Mouse (Mus musculus) adrenal gland, postnatal 25 days (tissue): ENCODE results near the gene Pskh1. TPM values are rescaled to one million over a fixed set of nuclear protein-coding genes. Genes with fewer than 3 reads are reported as not detected.

Experiments
- DNase-seq: peaks from one replicate; pipeline ENCODE4 v3.0.0; 2021; ENCODE audit warnings: mixed read lengths
- long read RNA-seq: library from polyadenylated mRNA; stranded (forward); transcript quantifications from one replicate; pipeline ENCODE4 v2.0.0, GENCODE M21; 2021
- total RNA-seq: library from RNA; stranded (reverse); gene quantifications from 2 replicates; pipeline ENCODE4 v1.2.3, GENCODE M21; 2021

Pskh1 gene
- total RNA-seq: 32.3 and 38.1 TPM in 2 replicates
- long read RNA-seq, transcript Pskh1-201 (3 exons, 3,255 nt): major isoform, 20 of 33 reads
- long read RNA-seq, partial matches to known transcripts: 12 of 33 reads
- long read RNA-seq, other reads (novel, unspliced or antisense): 1 of 33 reads

- DNase-seq: peak; percentile 93
These were observed at the start of gene Pskh1 for GRCm38 (mm10) chr8:105900180-105900940. Pskh1 (plus strand) TSS chr8:105900441.

GRCm38 (mm10) chr8:105850611-105851010 is 49.6 kb upstream of the Pskh1 start:
- DNase-seq: no peak

- peak; percentile 89 for DNase-seq
These were observed 48.5 kb upstream of the Pskh1 start for GRCm38 (mm10) chr8:105851651-105852143.

GRCm38 (mm10) chr8:105852146-105852729 is 48.0 kb upstream of the Pskh1 start:
- no peak for DNase-seq

GRCm38 (mm10) chr8:105853178-105853577 is 47.1 kb upstream of the Pskh1 start, which contains the start of gene Cenpt:
Cenpt (minus strand) TSS chr8:105853278.
- DNase-seq: no peak

GRCm38 (mm10) chr8:105854303-105854702 is 45.9 kb upstream of the Pskh1 start:
- no peak for DNase-seq

- DNase-seq: peak; percentile 91
These were observed 45.5 kb upstream of the Pskh1 start, which contains the start of gene Thap11 for GRCm38 (mm10) chr8:105854715-105855216. Thap11 (plus strand) TSS chr8:105855132.

- peak; percentile 63 for DNase-seq
These were observed 44.7 kb upstream of the Pskh1 start for GRCm38 (mm10) chr8:105855248-105856167.

GRCm38 (mm10) chr8:105856168-105856835 is 43.9 kb upstream of the Pskh1 start:
- DNase-seq: no peak

GRCm38 (mm10) chr8:105858495-105858894 is 41.7 kb upstream of the Pskh1 start:
- no peak for DNase-seq

- no peak for DNase-seq
These were observed 40.9 kb upstream of the Pskh1 start for GRCm38 (mm10) chr8:105859314-105859713.

- peak; percentile 91 for DNase-seq
These were observed 39.9 kb upstream of the Pskh1 start, which contains the start of gene Nutf2 for GRCm38 (mm10) chr8:105860143-105860981. Nutf2 (plus strand) TSS chr8:105860580.

GRCm38 (mm10) chr8:105861951-105862350 is 38.3 kb upstream of the Pskh1 start:
- no peak for DNase-seq

- no peak for DNase-seq
These were observed 33.7 kb upstream of the Pskh1 start for GRCm38 (mm10) chr8:105866364-105867029.

- DNase-seq: no peak
These were observed 25.9 kb upstream of the Pskh1 start for GRCm38 (mm10) chr8:105874301-105874700.

- peak; percentile 81 for DNase-seq
These were observed 19.3 kb upstream of the Pskh1 start, which contains the start of gene Edc4 for GRCm38 (mm10) chr8:105880754-105881520. Edc4 (plus strand) TSS chr8:105880881.

GRCm38 (mm10) chr8:105889756-105890465 is 10.3 kb upstream of the Pskh1 start:
- no peak for DNase-seq

GRCm38 (mm10) chr8:105890870-105891269 is 9.4 kb upstream of the Pskh1 start:
- DNase-seq: no peak
